ENCODE assay signal across 10 mouse cellular contexts in genomic region chr4:86930101-86930635, GRCm38 (mm10). TPM values are rescaled to one million over a fixed set of nuclear protein-coding genes. Genes with fewer than 3 reads are reported as not detected.
DNase-seq lines count a peak whose midpoint lies in the region; ATAC-seq and TF ChIP-seq lines count a peak whose summit lies in the region.
"Had no signal": no experiment of that assay in that cellular context is flagged by ENCODE, and none has a peak within 500 bp of the region (broad histone marks: within the 10 kb centered on the region; RNA-seq: fewer than 3 reads in every experiment).

No protein-coding gene starts in this region.

- no peak overlapping the region for H3K27ac ChIP-seq in heart, embryonic 14.5 days (replicated peaks in 1 of 2; ENCODE audit: control insufficient read depth in 1 of 2, insufficient read depth in 1 of 2, low read depth in 2 of 2, low read length in 2 of 2)
- no peak overlapping the region for H3K27ac ChIP-seq in hindbrain, embryonic 12.5 days
- H3K27ac ChIP-seq in midbrain, embryonic 10.5 days (replicated peaks): no peak overlapping the region
- H3K27ac ChIP-seq: macrophage had no signal

- H3K4me3 ChIP-seq in heart, embryonic 14.5 days (ENCODE audit: control insufficient read depth in 1 of 2, insufficient read depth in 1 of 2, low read depth in 1 of 2, low read length in 2 of 2): peak overlapping the region; percentile 43 to 61; a peak in 3 of 4 replicates
- H3K4me3 ChIP-seq in hindbrain, embryonic 12.5 days: peak overlapping the region; percentile 39; the same call in 1 of the 2 replicates
- peak overlapping the region; percentile 56; the same call in 1 of the 2 replicates for H3K4me3 ChIP-seq in midbrain, embryonic 10.5 days

- H3K4me2 ChIP-seq in heart, embryonic 14.5 days (ENCODE audit: low read length): peak overlapping the region; percentile 74
- peak overlapping the region; percentile 52 for H3K4me2 ChIP-seq in hindbrain, embryonic 12.5 days (replicated peaks)

- no peaks in the 10 kb centered on the region for H3K27me3 ChIP-seq in heart, embryonic 14.5 days (ENCODE audit: control insufficient read depth, insufficient read depth, low read length)
- no peaks in the 10 kb centered on the region for H3K27me3 ChIP-seq in hindbrain, embryonic 12.5 days
- H3K27me3 ChIP-seq in midbrain, embryonic 10.5 days (ENCODE audit: low read depth, poor library complexity, severe bottlenecking): peaks cover 13% of the 10 kb centered on the region

- H3K36me3 ChIP-seq in heart, embryonic 14.5 days (ENCODE audit: control insufficient read depth, insufficient read depth, low read length): 0 out of 2 replicates have a peak, but pooled peaks cover 4% of the 10 kb centered on the region
- peaks cover 7% of the 10 kb centered on the region for H3K36me3 ChIP-seq in hindbrain, embryonic 12.5 days
- no peaks in the 10 kb centered on the region for H3K36me3 ChIP-seq in midbrain, embryonic 10.5 days

- 0 out of 2 replicates have a peak, but pooled peaks cover 3% of the 10 kb centered on the region for H3K9me3 ChIP-seq in heart, embryonic 14.5 days (ENCODE audit: control insufficient read depth, low read length)
- H3K9me3 ChIP-seq in hindbrain, embryonic 12.5 days (replicated peaks): no peaks in the 10 kb centered on the region
- H3K9me3 ChIP-seq in midbrain, embryonic 10.5 days (replicated peaks): no peaks in the 10 kb centered on the region

- peaks cover 0 to 4% of the 10 kb centered on the region in 2 experiments; a peak in 1 of 4 replicates for H3K4me1 ChIP-seq in heart, embryonic 14.5 days (ENCODE audit: control insufficient read depth in 2 of 2, insufficient read depth in 2 of 2, low read length in 2 of 2)
- H3K4me1 ChIP-seq in hindbrain, embryonic 12.5 days: no peaks in the 10 kb centered on the region
- H3K4me1 ChIP-seq in midbrain, embryonic 10.5 days: peaks cover 9% of the 10 kb centered on the region

- 80% methylated on average over 7 of the region's 7 CpGs for WGBS in heart, embryonic 14.5 days
- 87% methylated on average over 7 of the region's 7 CpGs for WGBS in hindbrain, embryonic 12.5 days
- 87% methylated on average over 7 of the region's 7 CpGs for WGBS in midbrain, embryonic 10.5 days

- no peak overlapping the region for H3K9ac ChIP-seq in heart, embryonic 14.5 days (ENCODE audit: low read length)
- no peak overlapping the region for H3K9ac ChIP-seq in hindbrain, embryonic 12.5 days

- DNase-seq in heart, postnatal 36 days: no peak
- peak; percentile 22 for DNase-seq in brain, embryonic 14.5 days (ENCODE audit: low read depth)
- DNase-seq in midbrain, embryonic 10.5 days (ENCODE audit: low spot score): no peak
- DNase-seq in layer of hippocampus, adult 18-20 months (ENCODE audit: low spot score in 2 of 2): no peak
- no peak for DNase-seq in kidney, postnatal 25 days
- DNase-seq: spleen, adult 18-20 months had no signal

- no peak for TF ChIP-seq CTCF in brain, embryonic 14.5 days (IDR thresholded peaks at IDR 0.05; ENCODE audit: borderline replicate concordance, extremely low read depth, insufficient read depth, insufficient read length)

- intact Hi-C loops in heart, postnatal 36 days (cut with DNase I): no loop called here

- TF ChIP-seq POLR2A in brain, embryonic 14.5 days (IDR thresholded peaks at IDR 0.05; ENCODE audit: borderline replicate concordance, extremely low read depth, insufficient read depth, insufficient read length, poor library complexity, severe bottlenecking): no peak

- no peak for ATAC-seq in heart, embryonic 14.5 days (ENCODE audit: insufficient number of reproducible peaks, insufficient read depth, low FRiP score, low read depth)
- ATAC-seq in hindbrain, embryonic 12.5 days (ENCODE audit: low FRiP score): 0 out of 2 replicates have a peak, but pooled peaks have one; percentile 20
- ATAC-seq in CD4-positive, CD25-positive, alpha-beta regulatory T cell, adult 4 months: no peak

RNA-seq across cellular contexts. Expression of gene Acer2, which starts 56.0 kb away (rescaled TPM):
- polyA plus RNA-seq in heart, embryonic 14.5 days (2014; fragmentation: Nextera tagmentation; extraction: Ambion mirVana): 35.1 and 38.0 TPM in 2 replicates
- 10 to 100 TPM; 17.0 to 21.1 TPM for total RNA-seq in heart, postnatal 36 days (2021)
- 8.9 and 12.7 TPM in 2 replicates for polyA plus RNA-seq in brain, embryonic 14.5 days (2012; rRNA removed)
- 17.4 and 19.0 TPM in 2 replicates for polyA plus RNA-seq in hindbrain, embryonic 12.5 days (2016; fragmentation: Nextera tagmentation; extraction: Ambion mirVana)
- polyA plus RNA-seq in midbrain, embryonic 10.5 days (2016; fragmentation: Nextera tagmentation; extraction: Ambion mirVana): 5.3 and 7.1 TPM in 2 replicates
- polyA plus RNA-seq in CD4-positive, CD25-positive, alpha-beta regulatory T cell, adult 4 months (2017; shearing (Covaris generic)): 10 to 100 TPM in 1 of 2 experiments, 1 to 10 TPM in 1; 5.9 to 10.8 TPM
- total RNA-seq in layer of hippocampus, adult 18-20 months (2021): 1 to 10 TPM; 5.3 to 5.9 TPM
